Mouse (Mus musculus) urinary bladder, postnatal 36 days (tissue): Measurements from ENCODE around the gene Tmem242.

Experiments used
- DNase-seq, 2 experiments: peaks; one replicate each; pipeline ENCODE4 v3.0.0; 2022; ENCODE audit warnings: low spot score in 2 of 2, mixed read lengths in 1 of 2

Gene Tmem242

GRCm38 (mm10) chr17:5377151-5377929, 62.7 kb downstream of the Tmem242 start:
- DNase-seq = no peak

- no peak for DNase-seq
These were observed 67.1 kb downstream of the Tmem242 start for GRCm38 (mm10) chr17:5372951-5373350.

GRCm38 (mm10) chr17:5371521-5371920, 68.5 kb downstream of the Tmem242 start:
- no peak for DNase-seq

DNA sequence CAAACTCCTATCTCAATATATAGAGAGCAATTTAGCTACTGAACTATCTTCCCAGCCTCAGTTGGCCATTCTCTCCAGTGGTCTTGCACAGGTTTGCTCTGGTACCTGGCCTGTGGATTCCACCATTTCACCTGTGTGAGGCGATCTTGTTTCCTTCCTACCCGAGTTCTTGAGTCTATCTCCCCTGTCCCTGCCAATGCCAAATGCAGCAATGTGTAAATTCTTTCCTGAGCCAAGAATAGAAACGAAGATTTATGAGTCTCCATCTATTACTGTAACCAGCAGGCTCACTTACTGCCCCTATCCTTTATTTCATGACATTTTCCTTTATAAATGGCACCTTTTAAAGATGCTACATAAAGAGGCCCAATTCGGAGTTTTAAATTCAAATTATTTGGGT, 69.0 kb downstream of the Tmem242 start:
- DNase-seq = no peak

GRCm38 (mm10) chr17:5365992-5366398, 74.1 kb downstream of the Tmem242 start:
- no peak for DNase-seq
